Mouse (Mus musculus): ENCODE data around the gene Gm28038.

- no peak for TF ChIP-seq POLR2A (IDR thresholded peaks at IDR 0.05; ENCODE audit: low read depth, low read length)
- no peak for TF ChIP-seq CTCF (conservative IDR thresholded peaks at IDR 0.05; ENCODE audit: insufficient read depth, insufficient read length, low read depth, low read length)
Observed at GRCm38 (mm10) chr2:30249182-30249581, 31.7 kb upstream of the Gm28038 start.
